Mouse (Mus musculus) hindbrain, embryonic 16.5 days (tissue): ENCODE measurements around the gene Ndufb5. TPM values are rescaled to one million over a fixed set of nuclear protein-coding genes. Genes with fewer than 3 reads are reported as not detected.
"Not testable (repeated sequence)": the region's sequence is repeated elsewhere in the genome, so short reads cannot be mapped to it uniquely, and the experiment has no call there.

Source experiments
- ATAC-seq: fragments of 200-750 bp; cut with Nextera tagmentation; 2 replicates; pipeline ENCODE4 v1.8.0; 2017; ENCODE audit warnings: moderate TSS enrichment, moderate library complexity
- H3K27ac ChIP-seq: fragments of 300-500 bp; sonication (generic); 2 replicates; pipeline ENCODE4 v1.5.1; 2014; ENCODE audit warnings: low read depth, mild to moderate bottlenecking, control low read depth, low read length, moderate library complexity
- H3K27me3 ChIP-seq: fragments of 300-500 bp; sonication (generic); replicated peaks from 2 replicates; pipeline ENCODE4 v1.6.1; 2014; ENCODE audit warnings: low read length; ENCODE audit not compliant: control insufficient read depth, insufficient read depth
- H3K36me3 ChIP-seq: fragments of 300-500 bp; sonication (generic); 2 replicates; pipeline ENCODE4 v1.6.1; 2014; ENCODE audit warnings: mild to moderate bottlenecking, low read length, moderate library complexity, mixed read lengths; ENCODE audit not compliant: control insufficient read depth, insufficient read depth
- H3K4me1 ChIP-seq: fragments of 300-500 bp; sonication (generic); 2 replicates; pipeline ENCODE4 v1.6.1; 2014; ENCODE audit warnings: low read depth, low read length; ENCODE audit not compliant: control insufficient read depth, insufficient read depth
- H3K4me2 ChIP-seq: fragments of 300-500 bp; sonication (generic); 2 replicates; pipeline ENCODE4 v1.6.1; 2014; ENCODE audit warnings: mild to moderate bottlenecking, low read length, control low read depth, moderate library complexity
- H3K4me3 ChIP-seq: fragments of 300-500 bp; sonication (generic); 2 replicates; pipeline ENCODE4 v1.5.1; 2014; ENCODE audit warnings: mild to moderate bottlenecking, low read length, control low read depth, moderate library complexity
- H3K9ac ChIP-seq: fragments of 300-500 bp; sonication (generic); 2 replicates; pipeline ENCODE4 v1.6.1; 2014; ENCODE audit warnings: low read depth, mild to moderate bottlenecking, control low read depth, low read length, moderate library complexity
- H3K9me3 ChIP-seq: fragments of 300-500 bp; sonication (generic); 2 replicates; pipeline ENCODE4 v1.6.1; 2014; ENCODE audit warnings: mild to moderate bottlenecking, low read length, moderate library complexity; ENCODE audit not compliant: control insufficient read depth
- WGBS: fragments of 180-500 bp; shearing (Covaris S2); extraction: QIAGEN DNeasy Blood & Tissue Kit; methylation state at CpG from one replicate; pipeline ENCODE4 v1.1.7; 2014; 5-methylcytosine and 5-hydroxymethylcytosine counted together
- polyA plus RNA-seq: library from polyadenylated mRNA; unstranded; fragments of >200 nt; fragmentation: Nextera tagmentation; extraction: Ambion mirVana; gene quantifications from 2 replicates; pipeline ENCODE4 v1.2.1, GENCODE M21; 2015

Gene Ndufb5
- polyA plus RNA-seq, 1 experiment from 2014 or later, result 353 TPM

DNA sequence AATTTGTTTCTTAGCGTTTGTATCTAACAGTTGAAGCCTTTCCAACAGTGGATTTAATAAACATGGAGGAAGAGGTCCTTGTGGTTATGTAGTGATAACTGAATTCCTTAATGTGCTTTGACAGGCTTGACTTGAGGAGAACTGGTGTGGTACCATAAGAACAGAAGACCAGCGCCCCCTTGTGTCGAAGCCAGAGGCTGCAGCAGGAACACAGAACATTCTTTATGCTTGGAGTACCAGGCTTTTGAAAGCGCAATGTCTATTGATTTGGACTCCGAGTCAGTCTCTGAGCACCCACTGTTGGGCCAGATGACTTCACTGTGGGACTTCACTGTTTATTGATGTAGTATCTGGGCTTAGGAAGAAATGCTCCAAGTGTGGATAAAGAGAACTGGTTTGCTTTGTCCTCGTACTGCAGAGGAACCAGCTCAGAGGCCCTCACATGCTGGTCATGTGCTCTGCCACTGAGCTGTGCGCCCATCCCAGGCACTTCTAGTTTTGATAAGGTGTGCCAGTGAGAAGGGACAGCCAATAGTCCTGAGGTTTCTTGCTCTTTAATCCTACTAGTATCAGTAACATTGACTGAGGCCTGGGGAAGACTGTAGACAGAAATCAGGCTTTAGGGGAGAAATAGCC, 38.4 kb upstream of the Ndufb5 start:
- no peaks in the 10 kb centered on the region for H3K9me3 ChIP-seq
- H3K27ac ChIP-seq, result no peak overlapping the region
- H3K4me3 ChIP-seq, result no peak overlapping the region
- no peaks in the 10 kb centered on the region for H3K36me3 ChIP-seq
- no peaks in the 10 kb centered on the region for H3K27me3 ChIP-seq
- 29% methylated on average over 7 of the region's 7 CpGs for WGBS
- no peak overlapping the region for H3K9ac ChIP-seq
- no peaks in the 10 kb centered on the region for H3K4me1 ChIP-seq
- ATAC-seq, result peak; percentile 92
- H3K4me2 ChIP-seq, result no peak overlapping the region

DNA sequence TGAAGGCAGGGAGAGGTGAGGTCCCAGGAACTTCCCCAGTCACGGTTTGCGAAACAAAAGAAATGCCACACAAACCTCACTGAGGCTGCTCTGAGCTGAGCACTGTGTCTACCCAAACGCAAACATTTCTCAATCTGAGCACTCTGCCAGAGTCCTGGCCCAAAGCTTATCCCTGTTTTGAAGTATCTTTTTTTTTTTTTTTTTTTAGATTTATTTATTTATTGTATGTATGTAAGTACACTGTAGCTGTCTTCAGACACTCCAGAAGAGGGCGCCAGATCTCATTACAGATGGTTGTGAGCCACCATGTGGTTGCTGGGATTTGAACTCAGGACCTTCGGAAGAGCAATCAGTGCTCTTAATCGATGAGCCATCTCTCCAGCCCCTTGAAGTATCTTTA, 32.8 kb upstream of the Ndufb5 start:
- H3K27ac ChIP-seq, H3K27me3 ChIP-seq: not testable (repeated sequence)
- WGBS, result 92% methylated on average over 6 of the region's 6 CpGs

DNA sequence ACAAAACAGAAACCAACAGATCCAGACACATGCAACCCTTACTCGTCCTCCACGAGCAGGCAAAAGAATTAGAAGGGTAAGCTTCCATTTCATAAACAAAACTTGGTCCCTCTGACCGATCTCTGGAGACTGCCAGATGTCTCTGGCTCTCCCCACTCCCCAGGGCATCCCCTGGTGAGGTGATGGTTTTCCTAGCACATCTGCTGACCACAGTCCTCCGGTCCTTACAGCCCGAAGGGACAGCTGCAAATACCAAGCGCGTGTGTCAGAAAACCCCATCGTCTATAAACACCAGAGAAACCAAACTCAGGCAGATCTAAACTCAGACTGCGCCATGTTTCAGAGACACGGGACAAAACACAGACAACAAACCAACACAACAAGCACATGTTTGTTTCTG, 32.2 kb upstream of the Ndufb5 start:
- 92% methylated on average over 10 of the region's 10 CpGs for WGBS
- not testable (repeated sequence) for H3K4me1 ChIP-seq, H3K27me3 ChIP-seq, ATAC-seq, H3K4me2 ChIP-seq, H3K9me3 ChIP-seq, H3K36me3 ChIP-seq, H3K4me3 ChIP-seq, H3K9ac ChIP-seq, H3K27ac ChIP-seq

More for the DNA sequence above, 32.8 kb upstream of the Ndufb5 start:
- H3K9ac ChIP-seq, H3K4me2 ChIP-seq, H3K9me3 ChIP-seq, H3K36me3 ChIP-seq, H3K4me1 ChIP-seq, H3K4me3 ChIP-seq, ATAC-seq: not testable (repeated sequence)

DNA sequence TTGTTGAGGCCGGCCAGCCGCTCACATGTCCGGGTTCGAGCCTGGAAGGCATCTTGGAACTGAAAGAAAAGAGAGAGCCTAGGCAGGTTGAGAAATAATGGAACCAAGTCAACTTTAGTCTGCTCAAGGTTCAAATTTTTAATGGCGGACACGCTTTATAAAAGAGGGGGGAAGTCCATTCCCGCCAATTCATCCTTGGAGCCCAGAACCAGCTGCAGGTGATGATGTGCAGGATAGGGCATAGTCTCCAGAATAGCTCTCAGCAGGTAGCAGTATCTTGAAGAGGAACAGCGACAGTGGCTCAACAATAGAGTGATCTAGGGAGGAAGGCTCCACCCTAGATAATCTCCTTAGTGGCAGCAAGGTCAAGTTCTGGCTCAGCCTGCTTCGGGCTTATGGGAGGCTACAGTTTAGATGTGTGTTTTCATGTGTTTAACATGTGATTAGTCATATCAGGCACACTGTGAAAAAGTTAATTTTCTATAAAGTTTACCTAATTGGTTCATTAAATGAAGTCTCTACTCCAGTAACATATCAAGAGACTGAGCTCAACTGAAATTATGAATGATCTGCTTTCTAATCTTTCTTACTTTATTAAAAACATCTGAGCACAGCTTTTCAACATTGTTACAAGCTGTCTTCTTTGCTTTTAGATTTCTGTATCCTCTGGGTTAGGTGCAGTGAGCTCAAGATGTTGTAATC, 31.0 kb upstream of the Ndufb5 start, which contains the start of gene Actl6a:
Actl6a (plus strand) TSS at position 652 of the 702 bp plus-strand sequence.
- H3K4me1 ChIP-seq, H3K9me3 ChIP-seq, H3K27ac ChIP-seq, H3K4me3 ChIP-seq, ATAC-seq, H3K4me2 ChIP-seq, H3K27me3 ChIP-seq, H3K9ac ChIP-seq, H3K36me3 ChIP-seq: not testable (repeated sequence)
- WGBS, result 83% methylated on average over 9 of the region's 9 CpGs

DNA sequence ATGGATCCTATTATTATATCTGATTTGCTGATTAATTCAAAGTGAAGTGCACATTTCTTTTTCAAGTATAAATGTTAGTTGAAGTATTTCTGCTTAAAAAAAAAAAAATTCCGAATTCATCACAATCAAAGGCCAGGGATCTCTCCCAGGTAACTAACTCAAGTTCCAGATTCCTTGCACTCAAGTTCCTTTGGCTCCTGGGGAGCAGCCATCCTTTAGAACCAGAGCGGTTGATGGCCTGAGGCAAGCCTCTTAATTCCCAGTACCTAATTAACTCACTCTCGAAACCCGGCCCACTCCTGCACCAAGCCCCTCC, 28.8 kb upstream of the Ndufb5 start:
- Histone ChIP-seq H3K9me3 (no peaks in the 10 kb centered on the region), H3K36me3 (peaks cover 4% of the 10 kb centered on the region), H3K27ac (no peak overlapping the region; the same call in 1 of the 2 replicates), H3K9ac (no peak overlapping the region), H3K4me2 (peak overlapping the region; percentile 53), H3K4me1 (peaks cover 8% of the 10 kb centered on the region), H3K27me3 (no peaks in the 10 kb centered on the region), H3K4me3 (peak overlapping the region; percentile 87)
- no peak for ATAC-seq
- WGBS, result 6% methylated on average over 4 of the region's 4 CpGs

DNA sequence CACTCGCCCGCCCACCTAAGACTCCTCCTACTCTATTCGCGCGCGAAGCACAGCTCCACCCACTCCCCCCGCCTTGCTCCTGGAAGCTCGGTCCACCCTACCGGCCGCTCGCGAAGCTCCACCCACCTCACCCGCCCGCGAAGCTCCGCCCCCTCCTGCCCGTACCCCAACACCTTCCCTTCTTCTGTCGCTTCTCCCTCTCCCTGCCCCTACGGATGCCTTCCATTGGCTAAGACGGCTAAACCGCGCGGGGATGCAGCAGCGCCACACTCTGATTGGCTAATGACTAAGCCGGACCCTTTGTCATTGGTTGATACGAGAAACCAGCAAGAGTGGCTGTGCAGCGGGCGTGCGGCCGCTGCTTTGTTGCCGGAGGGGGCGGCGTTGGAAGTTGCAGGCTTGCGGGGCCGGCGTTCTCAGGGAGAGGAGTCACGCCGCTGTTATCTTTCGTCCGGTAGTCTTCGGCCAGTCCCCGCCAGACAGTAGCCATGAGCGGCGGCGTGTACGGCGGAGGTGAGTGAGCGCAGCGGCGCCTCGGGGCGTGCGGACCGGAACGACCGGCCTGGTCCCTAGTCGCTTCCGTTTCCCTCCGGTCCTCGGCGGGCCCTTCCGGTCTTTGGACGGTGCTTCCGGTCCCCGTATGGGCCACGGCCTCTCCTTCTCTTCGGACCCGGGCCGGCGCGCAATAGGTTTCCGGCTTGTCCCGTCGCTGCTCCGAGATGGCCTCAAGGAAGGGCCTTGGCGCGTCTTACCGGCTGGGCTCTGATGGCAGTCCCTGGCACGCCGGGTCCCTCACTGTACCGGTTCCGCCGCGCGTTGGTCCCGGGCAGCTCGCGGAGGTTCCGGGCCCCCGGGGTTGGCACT, 28.2 kb upstream of the Ndufb5 start:
- Histone ChIP-seq H3K4me1 (peaks cover 8% of the 10 kb centered on the region), H3K4me3 (peak overlapping the region; percentile 87), H3K9ac (peak overlapping the region; percentile 93), H3K27me3 (no peaks in the 10 kb centered on the region), H3K9me3 (no peaks in the 10 kb centered on the region), H3K4me2 (peak overlapping the region; percentile 78), H3K36me3 (peaks cover 7% of the 10 kb centered on the region), H3K27ac (peak overlapping the region; percentile 91)
- under 1% methylated on average over 83 of the region's 90 CpGs for WGBS
- ATAC-seq, result peak; percentile 100

DNA sequence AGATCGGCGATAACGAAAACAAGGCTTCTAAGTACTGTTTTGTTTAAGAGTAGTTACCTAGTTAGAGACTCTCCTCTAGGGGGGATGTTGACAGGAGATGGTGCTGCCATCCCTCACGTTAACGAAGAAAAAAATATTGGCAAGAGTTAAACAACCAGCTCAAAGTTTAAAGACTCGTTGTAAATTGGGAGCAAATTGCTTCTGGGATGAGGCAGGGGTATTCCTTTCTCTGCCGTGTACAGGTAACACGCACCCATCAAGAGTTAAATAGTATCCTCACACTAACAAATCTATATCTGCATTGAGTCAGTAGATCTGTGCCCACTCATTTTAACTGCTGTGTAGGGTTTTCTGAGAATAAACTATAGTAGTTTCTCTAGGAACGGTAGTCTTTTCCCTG, 27.4 kb upstream of the Ndufb5 start:
- H3K9ac ChIP-seq, result peak overlapping the region; percentile 93
- peaks cover 12% of the 10 kb centered on the region for H3K36me3 ChIP-seq
- no peaks in the 10 kb centered on the region for H3K9me3 ChIP-seq
- H3K4me2 ChIP-seq, result peak overlapping the region; percentile 78
- H3K27me3 ChIP-seq, result no peaks in the 10 kb centered on the region
- no peak for ATAC-seq
- H3K27ac ChIP-seq, result peak overlapping the region; percentile 91
- H3K4me1 ChIP-seq, result peaks cover 8% of the 10 kb centered on the region
- peak overlapping the region; percentile 87 for H3K4me3 ChIP-seq
- 9% methylated on average over 9 of the region's 9 CpGs for WGBS

DNA sequence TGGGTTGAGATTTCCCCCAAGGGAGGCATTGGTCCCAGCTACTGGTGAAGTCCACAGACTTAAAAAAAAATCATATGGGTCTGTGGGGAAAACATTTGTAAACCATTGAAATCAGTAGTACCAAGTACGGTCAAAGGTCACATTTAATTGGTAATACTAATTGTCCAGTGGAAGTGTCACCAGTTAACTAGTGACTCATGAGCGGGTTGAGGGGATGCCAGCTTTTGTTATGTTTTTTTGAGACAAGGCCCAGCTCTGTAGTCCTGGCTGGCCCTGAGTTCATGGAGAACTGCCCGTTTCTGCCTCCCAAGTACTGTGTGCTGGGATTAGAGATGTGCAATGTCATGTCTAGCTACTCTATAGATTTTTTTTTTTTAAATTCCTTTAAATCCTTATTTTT, 23.1 kb upstream of the Ndufb5 start:
- no peak overlapping the region for H3K4me3 ChIP-seq
- H3K9ac ChIP-seq, result no peak overlapping the region
- H3K27me3 ChIP-seq, result no peaks in the 10 kb centered on the region
- 91% methylated on average over 3 of the region's 3 CpGs for WGBS
- peaks cover 31% of the 10 kb centered on the region for H3K36me3 ChIP-seq
- H3K27ac ChIP-seq, result no peak overlapping the region
- no peaks in the 10 kb centered on the region for H3K9me3 ChIP-seq
- ATAC-seq, result no peak
- H3K4me2 ChIP-seq, result no peak overlapping the region
- peaks cover 8% of the 10 kb centered on the region for H3K4me1 ChIP-seq

DNA sequence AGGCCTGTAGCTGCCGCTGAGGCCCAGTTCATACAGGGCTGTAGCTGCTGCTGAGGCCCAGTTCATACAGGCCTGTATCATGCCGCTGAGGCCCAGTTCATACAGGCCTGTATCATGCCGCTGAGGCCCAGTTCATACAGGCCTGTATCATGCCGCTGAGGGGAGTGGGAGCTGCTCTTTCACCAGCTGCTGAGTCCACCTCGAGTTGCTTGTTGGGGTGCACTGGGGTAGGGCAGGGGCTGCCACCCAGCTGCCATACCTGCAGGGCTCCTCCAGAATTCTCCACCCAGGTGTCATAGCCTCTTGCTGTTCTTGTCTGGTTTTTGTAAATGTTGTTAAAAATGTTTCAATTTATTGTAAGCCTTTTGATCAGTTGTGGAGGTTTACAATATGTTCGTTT, 19.4 kb upstream of the Ndufb5 start:
- not testable (repeated sequence) for H3K27me3 ChIP-seq, H3K4me2 ChIP-seq, H3K4me3 ChIP-seq, H3K9ac ChIP-seq, H3K27ac ChIP-seq, ATAC-seq, H3K4me1 ChIP-seq, H3K9me3 ChIP-seq
- WGBS, result 95% methylated on average over 6 of the region's 6 CpGs
- peaks cover 49% of the 10 kb centered on the region for H3K36me3 ChIP-seq
